Mouse (Mus musculus): ENCODE measurements around the gene Gm29049. TPM values are rescaled to one million over a fixed set of nuclear protein-coding genes. Genes with fewer than 3 reads are reported as not detected.
"Not testable (repeated sequence)": the region's sequence is repeated elsewhere in the genome, so short reads cannot be mapped to it uniquely, and the experiment has no call there.

Gm29049 gene
- not detected in 2 replicates for polyA plus RNA-seq (2015; fragmentation: Nextera tagmentation; extraction: Ambion mirVana)

DNA sequence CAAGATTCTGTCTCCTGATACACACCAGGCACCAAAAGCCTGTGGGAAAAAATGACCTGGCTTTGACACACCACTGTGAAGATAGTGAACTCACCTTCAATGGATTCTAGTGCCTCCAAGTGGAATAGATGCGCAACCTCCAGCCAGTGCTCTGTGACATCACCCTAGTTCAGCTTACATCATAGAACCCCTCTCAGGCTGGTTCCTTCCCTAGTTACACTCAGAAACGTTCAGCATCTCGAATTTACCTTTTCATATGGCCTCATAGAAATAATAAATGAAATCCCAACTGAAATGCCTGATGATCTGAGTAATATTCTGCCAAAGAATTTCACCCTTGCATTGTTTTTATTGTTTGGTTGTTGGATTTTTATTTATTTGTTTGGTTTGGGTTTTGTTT lies at the start of gene Gm29049:
Gm29049 (minus strand) TSS at position 101 of the 400 bp plus-strand sequence.
- H3K4me3 ChIP-seq (ENCODE audit: low read length); H3K36me3 ChIP-seq (ENCODE audit: control insufficient read depth, insufficient read depth, low read length); H3K9me3 ChIP-seq (ENCODE audit: control insufficient read depth, low read length); H3K9ac ChIP-seq (ENCODE audit: low read depth, low read length); H3K4me2 ChIP-seq (ENCODE audit: low read length); H3K27ac ChIP-seq (ENCODE audit: low read depth, low read length); H3K4me1 ChIP-seq (ENCODE audit: control insufficient read depth, insufficient read depth, low read depth, low read length); H3K27me3 ChIP-seq (replicated peaks; ENCODE audit: control insufficient read depth, insufficient read depth, low read length); ATAC-seq: not testable (repeated sequence)
- no CpG with 5 or more reads among the region's 3 CpGs for WGBS

Other genes with a start within 250 kb of the Gm29049 start
- not detected in 2 replicates for gene Gm20825, start 74.3 kb upstream of the Gm29049 start, polyA plus RNA-seq (2015; fragmentation: Nextera tagmentation; extraction: Ambion mirVana)